Mouse (Mus musculus): ENCODE results near the gene Upk3b. TPM values are rescaled to one million over a fixed set of nuclear protein-coding genes. Genes with fewer than 3 reads are reported as not detected.
A peak's percentile ranks its signal among the peaks of the same experiment; 100 is the strongest.

The Upk3b gene
- polyA plus RNA-seq, 1 experiment from 2014 or later: 0.67 TPM

DNA sequence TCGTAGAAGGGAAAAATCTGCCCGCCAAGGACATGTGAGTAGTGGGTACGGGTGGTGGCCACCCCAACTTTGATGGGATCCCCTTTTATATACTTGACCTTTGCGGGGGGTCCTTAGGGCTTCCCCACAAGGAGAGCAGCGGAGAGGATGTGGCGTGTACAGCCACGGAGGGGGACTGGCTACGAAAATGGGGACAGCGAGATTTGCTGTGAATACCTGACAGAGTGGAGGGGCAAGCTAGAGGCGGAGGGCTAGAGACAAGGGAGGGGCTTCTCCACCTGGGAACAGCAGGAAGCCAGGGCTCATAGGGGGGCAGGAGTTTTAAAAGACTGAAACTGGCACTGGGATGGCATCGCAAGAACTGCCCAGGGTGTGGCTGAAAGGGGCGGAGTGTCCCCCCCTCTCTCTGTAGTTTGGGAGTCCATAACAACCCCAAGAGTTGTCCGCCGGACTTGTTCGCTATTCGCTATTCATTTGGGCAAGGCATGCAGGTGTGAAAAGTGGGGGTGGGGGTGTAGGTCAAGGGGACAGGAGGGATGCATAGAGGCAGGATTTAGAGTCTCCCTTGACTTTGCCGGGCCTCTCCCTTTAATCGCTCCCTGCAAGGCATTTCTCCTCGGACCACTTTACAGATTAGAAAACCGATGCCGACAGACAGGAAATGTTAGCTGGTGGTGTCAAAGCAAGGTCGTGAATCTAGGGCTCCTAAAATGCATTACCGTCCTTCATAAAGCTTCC, 46.0 kb downstream of the Upk3b start:
- WGBS: under 1% methylated on average over 23 of the region's 23 CpGs
- no peaks in the 10 kb centered on the region for H3K9me3 ChIP-seq (ENCODE audit: control insufficient read depth, low read length)
- no peaks in the 10 kb centered on the region for H3K36me3 ChIP-seq (ENCODE audit: control insufficient read depth, insufficient read depth, low read length)
- H3K4me3 ChIP-seq (ENCODE audit: low read depth, low read length): peak overlapping the region; percentile 31
- H3K4me2 ChIP-seq (ENCODE audit: low read depth, severe bottlenecking): peak overlapping the region; percentile 53
- H3K27me3 ChIP-seq (ENCODE audit: control insufficient read depth, insufficient read depth, low read length): peaks cover 13% of the 10 kb centered on the region
- H3K4me1 ChIP-seq (ENCODE audit: control insufficient read depth, insufficient read depth, low read length): peaks cover 10% of the 10 kb centered on the region
- peak; percentile 41; the same call in 1 of the 2 replicates for ATAC-seq (ENCODE audit: insufficient number of reproducible peaks, low FRiP score, low TSS enrichment, low read depth)
- no peak overlapping the region; the same call in 1 of the 2 replicates for H3K9ac ChIP-seq (ENCODE audit: low read length)
- no peak overlapping the region for H3K27ac ChIP-seq (replicated peaks; ENCODE audit: low read depth, low read length)
- no peak for DNase-seq (ENCODE audit: low spot score)

GRCm38 (mm10) chr5:136084891-136085651, 46.8 kb downstream of the Upk3b start:
- H3K27ac ChIP-seq (replicated peaks; ENCODE audit: low read depth, low read length): no peak overlapping the region
- H3K9me3 ChIP-seq (ENCODE audit: control insufficient read depth, low read length): no peaks in the 10 kb centered on the region
- peaks cover 10% of the 10 kb centered on the region for H3K4me1 ChIP-seq (ENCODE audit: control insufficient read depth, insufficient read depth, low read length)
- 7% methylated on average over 20 of the region's 21 CpGs for WGBS
- H3K36me3 ChIP-seq (ENCODE audit: control insufficient read depth, insufficient read depth, low read length): no peaks in the 10 kb centered on the region
- ATAC-seq (ENCODE audit: insufficient number of reproducible peaks, low FRiP score, low TSS enrichment, low read depth): no peak
- H3K4me3 ChIP-seq (ENCODE audit: low read depth, low read length): peak overlapping the region; percentile 31; the same call in 1 of the 2 replicates
- peaks cover 14% of the 10 kb centered on the region for H3K27me3 ChIP-seq (ENCODE audit: control insufficient read depth, insufficient read depth, low read length)
- no peak overlapping the region for H3K9ac ChIP-seq (ENCODE audit: low read length)
- peak overlapping the region; percentile 53 for H3K4me2 ChIP-seq (ENCODE audit: low read depth, severe bottlenecking)
- peak; percentile 54 for DNase-seq (ENCODE audit: low spot score)

GRCm38 (mm10) chr5:136086290-136086689, 48.0 kb downstream of the Upk3b start:
- WGBS: 87% methylated on average over 8 of the region's 8 CpGs
- DNase-seq (ENCODE audit: low spot score): no peak
- peaks cover 14% of the 10 kb centered on the region for H3K27me3 ChIP-seq (ENCODE audit: control insufficient read depth, insufficient read depth, low read length)
- no peak overlapping the region for H3K4me2 ChIP-seq (ENCODE audit: low read depth, severe bottlenecking)
- ATAC-seq (ENCODE audit: insufficient number of reproducible peaks, low FRiP score, low TSS enrichment, low read depth): no peak
- H3K4me3 ChIP-seq (ENCODE audit: low read depth, low read length): no peak overlapping the region
- no peak overlapping the region for H3K9ac ChIP-seq (ENCODE audit: low read length)
- H3K9me3 ChIP-seq (ENCODE audit: control insufficient read depth, low read length): no peaks in the 10 kb centered on the region
- H3K36me3 ChIP-seq (ENCODE audit: control insufficient read depth, insufficient read depth, low read length): no peaks in the 10 kb centered on the region
- no peak overlapping the region for H3K27ac ChIP-seq (replicated peaks; ENCODE audit: low read depth, low read length)
- peaks cover 10% of the 10 kb centered on the region for H3K4me1 ChIP-seq (ENCODE audit: control insufficient read depth, insufficient read depth, low read length)

GRCm38 (mm10) chr5:136088821-136089575, 50.7 kb downstream of the Upk3b start:
- DNase-seq (ENCODE audit: low spot score) (no peak), ATAC-seq (ENCODE audit: insufficient number of reproducible peaks, low FRiP score, low TSS enrichment, low read depth) (no peak)
- no peaks in the 10 kb centered on the region for H3K36me3 ChIP-seq (ENCODE audit: control insufficient read depth, insufficient read depth, low read length)
- H3K27ac ChIP-seq (replicated peaks; ENCODE audit: low read depth, low read length): no peak overlapping the region
- WGBS: 14% methylated on average over 14 of the region's 14 CpGs
- no peak overlapping the region for H3K4me2 ChIP-seq (ENCODE audit: low read depth, severe bottlenecking)
- H3K4me1 ChIP-seq (ENCODE audit: control insufficient read depth, insufficient read depth, low read length): peaks cover 10% of the 10 kb centered on the region
- no peak overlapping the region for H3K9ac ChIP-seq (ENCODE audit: low read length)
- no peak overlapping the region for H3K4me3 ChIP-seq (ENCODE audit: low read depth, low read length)
- H3K27me3 ChIP-seq (ENCODE audit: control insufficient read depth, insufficient read depth, low read length): peaks cover 14% of the 10 kb centered on the region
- H3K9me3 ChIP-seq (ENCODE audit: control insufficient read depth, low read length): no peaks in the 10 kb centered on the region; the same call in 1 of the 2 replicates

DNA sequence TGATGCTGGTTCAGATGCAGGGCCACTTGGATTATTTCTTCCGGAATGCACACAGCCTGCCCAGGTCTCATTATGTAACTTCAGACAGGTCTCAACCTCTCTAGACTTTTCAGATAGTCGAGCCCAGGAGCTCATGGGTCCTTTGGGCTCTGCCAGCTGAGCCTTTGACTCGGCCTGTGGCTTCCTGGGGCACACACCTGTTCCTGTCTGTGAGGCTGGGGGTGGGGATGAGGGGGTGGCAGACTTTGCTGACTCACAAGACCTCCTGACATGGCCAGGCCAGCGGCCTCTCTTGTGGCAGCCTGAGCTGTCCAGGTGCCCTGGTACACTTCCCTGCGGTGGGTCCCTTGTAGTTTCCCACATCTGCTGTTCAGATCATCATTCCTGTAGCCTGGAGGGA, 53.6 kb downstream of the Upk3b start:
- ATAC-seq (ENCODE audit: insufficient number of reproducible peaks, low FRiP score, low TSS enrichment, low read depth) (no peak), DNase-seq (ENCODE audit: low spot score) (no peak)
- H3K27ac ChIP-seq (replicated peaks; ENCODE audit: low read depth, low read length): no peak overlapping the region
- H3K36me3 ChIP-seq (ENCODE audit: control insufficient read depth, insufficient read depth, low read length): no peaks in the 10 kb centered on the region
- H3K27me3 ChIP-seq (ENCODE audit: control insufficient read depth, insufficient read depth, low read length): 0 out of 2 replicates have a peak, but pooled peaks cover 3% of the 10 kb centered on the region
- no peak overlapping the region for H3K4me3 ChIP-seq (ENCODE audit: low read depth, low read length)
- H3K4me1 ChIP-seq (ENCODE audit: control insufficient read depth, insufficient read depth, low read length): no peaks in the 10 kb centered on the region
- no peaks in the 10 kb centered on the region; the same call in 1 of the 2 replicates for H3K9me3 ChIP-seq (ENCODE audit: control insufficient read depth, low read length)
- H3K4me2 ChIP-seq (ENCODE audit: low read depth, severe bottlenecking): no peak overlapping the region
- no peak overlapping the region for H3K9ac ChIP-seq (ENCODE audit: low read length)
- 72% methylated on average over 5 of the region's 5 CpGs for WGBS

GRCm38 (mm10) chr5:136094249-136095010, 56.1 kb downstream of the Upk3b start:
- ATAC-seq (ENCODE audit: insufficient number of reproducible peaks, low FRiP score, low TSS enrichment, low read depth) (no peak), DNase-seq (ENCODE audit: low spot score) (no peak)
- H3K9me3 ChIP-seq (ENCODE audit: control insufficient read depth, low read length): no peaks in the 10 kb centered on the region; the same call in 1 of the 2 replicates
- H3K4me1 ChIP-seq (ENCODE audit: control insufficient read depth, insufficient read depth, low read length): no peaks in the 10 kb centered on the region
- no peak overlapping the region for H3K4me3 ChIP-seq (ENCODE audit: low read depth, low read length)
- no peak overlapping the region for H3K4me2 ChIP-seq (ENCODE audit: low read depth, severe bottlenecking)
- 77% methylated on average over 8 of the region's 8 CpGs for WGBS
- no peaks in the 10 kb centered on the region for H3K36me3 ChIP-seq (ENCODE audit: control insufficient read depth, insufficient read depth, low read length)
- H3K27me3 ChIP-seq (ENCODE audit: control insufficient read depth, insufficient read depth, low read length): no peaks in the 10 kb centered on the region
- no peak overlapping the region for H3K27ac ChIP-seq (replicated peaks; ENCODE audit: low read depth, low read length)
- no peak overlapping the region for H3K9ac ChIP-seq (ENCODE audit: low read length)

GRCm38 (mm10) chr5:136095089-136095488, 56.8 kb downstream of the Upk3b start:
- DNase-seq (ENCODE audit: low spot score): no peak
- WGBS: 81% methylated on average over 7 of the region's 7 CpGs
- no peaks in the 10 kb centered on the region for H3K36me3 ChIP-seq (ENCODE audit: control insufficient read depth, insufficient read depth, low read length)
- H3K27ac ChIP-seq (replicated peaks; ENCODE audit: low read depth, low read length): no peak overlapping the region
- no peaks in the 10 kb centered on the region for H3K4me1 ChIP-seq (ENCODE audit: control insufficient read depth, insufficient read depth, low read length)
- H3K27me3 ChIP-seq (ENCODE audit: control insufficient read depth, insufficient read depth, low read length): no peaks in the 10 kb centered on the region
- H3K9me3 ChIP-seq (ENCODE audit: control insufficient read depth, low read length): no peaks in the 10 kb centered on the region; the same call in 1 of the 2 replicates
- H3K4me3 ChIP-seq (ENCODE audit: low read depth, low read length): no peak overlapping the region
- no peak for ATAC-seq (ENCODE audit: insufficient number of reproducible peaks, low FRiP score, low TSS enrichment, low read depth)
- no peak overlapping the region for H3K9ac ChIP-seq (ENCODE audit: low read length)
- no peak overlapping the region for H3K4me2 ChIP-seq (ENCODE audit: low read depth, severe bottlenecking)
